Mouse (Mus musculus): Measurements from ENCODE around the gene 2200002D01Rik.

The 2200002D01Rik gene

GRCm38 (mm10) chr7:29248261-29248841 lies at the start of gene 2200002D01Rik:
2200002D01Rik (minus strand) TSS chr7:29248466.
- no peak for DNase-seq (ENCODE audit: low read depth, low spot score)

DNA sequence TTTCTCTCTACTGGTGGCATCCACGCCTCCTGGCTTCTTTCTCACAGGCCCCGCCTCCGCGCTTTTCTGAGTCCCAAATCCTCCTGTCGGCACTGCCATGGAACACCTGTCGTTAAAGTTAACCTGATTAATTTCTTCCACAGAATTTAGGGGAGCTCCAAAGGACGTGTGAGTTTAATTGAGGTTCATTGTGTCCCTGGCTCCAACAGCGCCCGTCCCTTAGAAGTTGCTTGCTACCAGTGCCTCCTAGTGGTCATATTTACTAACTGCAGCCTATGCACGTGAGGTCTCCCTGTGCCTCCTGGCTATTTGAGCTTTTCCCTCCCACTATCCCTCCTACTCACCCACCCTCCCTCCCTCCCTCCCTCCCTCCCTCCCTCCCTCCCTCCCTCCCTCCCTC lies 48.7 kb upstream of the 2200002D01Rik start:
- DNase-seq (ENCODE audit: low read depth, low spot score), result no peak

DNA sequence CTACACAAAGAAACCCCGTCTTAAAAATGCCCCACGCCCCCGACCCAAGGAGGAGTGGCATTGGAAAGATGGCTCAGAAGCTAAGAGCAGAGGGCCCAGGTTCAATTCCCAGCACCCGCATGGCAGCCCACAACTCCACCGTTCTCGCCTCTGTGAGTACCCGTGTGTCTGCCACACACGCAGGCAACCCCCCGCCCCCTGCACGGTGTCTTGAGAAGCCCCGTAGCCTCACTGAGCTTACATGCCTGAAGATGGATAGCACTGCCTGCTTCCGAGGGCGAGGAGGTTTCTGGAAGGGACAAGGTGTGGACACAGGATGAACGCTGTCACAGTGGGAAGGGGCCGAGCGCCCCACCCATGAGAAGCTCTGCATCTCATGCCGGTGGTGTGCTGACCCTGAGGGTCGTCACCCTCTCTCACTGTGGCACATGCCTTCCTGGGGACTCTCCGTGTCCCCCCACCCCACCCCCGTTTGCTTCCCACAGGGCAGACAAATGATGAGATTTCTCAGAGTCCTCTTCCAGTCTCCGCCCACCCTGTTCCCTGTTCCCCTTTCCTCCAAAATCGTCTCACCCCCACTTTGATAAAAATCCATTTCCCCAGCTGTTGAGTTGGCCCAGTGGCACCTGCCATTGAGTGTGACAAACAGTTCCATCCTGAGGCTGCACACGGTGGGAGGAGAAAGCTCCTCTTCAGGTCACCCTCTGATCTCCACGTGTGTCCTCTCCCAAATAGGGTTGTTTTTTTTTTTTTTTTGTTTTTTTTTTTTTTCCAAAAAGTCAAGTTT lies 47.8 kb upstream of the 2200002D01Rik start:
- no peak for DNase-seq (ENCODE audit: low read depth, low spot score)

DNA sequence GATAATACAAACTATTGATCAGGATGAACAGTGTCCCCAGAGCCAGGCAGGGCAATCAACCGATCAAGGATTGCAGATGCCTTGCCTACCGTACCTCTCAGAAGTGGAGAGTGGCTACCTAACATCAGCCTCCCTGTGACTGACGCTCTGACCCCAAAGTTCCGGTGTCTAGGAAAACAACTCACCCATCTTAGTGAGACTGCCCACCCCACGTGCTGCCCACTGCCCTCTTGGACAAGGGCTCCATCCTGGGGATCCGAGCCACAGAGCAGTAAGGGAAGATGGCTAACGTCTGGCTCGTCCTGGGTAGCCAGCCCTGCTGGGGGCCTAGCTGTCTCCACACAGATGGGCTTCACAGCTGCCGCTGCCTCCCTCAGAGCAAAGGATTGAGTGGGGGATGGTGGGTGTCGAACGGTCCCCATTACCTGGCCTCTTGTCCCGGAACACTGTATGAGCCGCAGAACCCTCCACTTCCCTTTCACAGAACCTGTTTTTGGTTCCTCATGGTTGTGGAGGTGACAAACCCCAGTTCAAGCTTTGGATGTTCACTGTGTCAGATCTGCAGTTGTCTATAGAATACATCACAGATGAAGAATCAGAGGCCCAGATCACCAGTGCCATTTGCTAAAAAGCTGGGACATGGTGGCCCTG lies 46.0 kb upstream of the 2200002D01Rik start:
- DNase-seq (ENCODE audit: low read depth, low spot score), result no peak

DNA sequence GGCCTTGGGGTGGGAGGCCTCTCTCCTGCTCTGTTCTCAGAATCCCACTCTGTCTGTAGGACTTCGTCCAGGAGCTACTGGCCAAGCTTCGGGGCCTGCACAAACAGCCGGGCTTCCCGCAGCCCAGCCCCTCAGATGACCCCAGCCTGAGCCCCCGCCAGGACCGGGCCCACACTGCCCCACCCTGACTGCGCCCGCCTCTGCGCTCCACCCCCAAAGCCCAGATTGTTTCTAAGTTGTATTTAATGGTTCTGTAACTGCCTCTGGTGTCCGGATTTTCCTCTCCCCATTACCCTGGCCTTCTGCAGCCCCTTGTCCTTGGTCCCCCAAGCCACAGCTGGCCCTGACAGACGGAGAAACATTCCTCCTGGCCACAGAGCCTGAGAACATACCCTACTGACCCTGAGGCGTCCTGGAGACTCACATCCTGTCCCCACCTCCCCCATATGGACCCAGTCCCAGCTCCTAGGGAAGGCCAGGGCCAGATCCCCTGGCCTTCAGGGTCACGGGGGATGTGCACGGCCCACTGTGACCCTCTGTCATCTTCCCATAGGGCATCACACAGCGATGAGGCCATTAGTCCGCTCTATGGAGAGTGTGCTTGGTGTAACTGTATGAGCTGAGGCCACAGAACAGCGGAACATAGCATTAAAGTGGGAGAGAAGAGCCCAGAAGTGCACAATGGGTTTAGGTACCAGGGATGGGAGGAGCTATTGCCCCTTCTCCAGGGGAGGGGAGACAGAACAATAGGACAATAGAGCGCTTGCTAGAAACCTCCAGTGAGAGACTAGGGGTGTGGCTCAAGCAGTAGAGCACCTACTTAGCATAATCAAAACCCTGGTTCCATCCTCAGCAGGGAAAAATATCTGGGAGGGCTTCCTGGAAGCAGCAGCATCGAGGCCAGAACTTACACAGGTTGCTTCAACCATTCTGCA lies 45.1 kb upstream of the 2200002D01Rik start:
- DNase-seq (ENCODE audit: low read depth, low spot score), result no peak

DNA sequence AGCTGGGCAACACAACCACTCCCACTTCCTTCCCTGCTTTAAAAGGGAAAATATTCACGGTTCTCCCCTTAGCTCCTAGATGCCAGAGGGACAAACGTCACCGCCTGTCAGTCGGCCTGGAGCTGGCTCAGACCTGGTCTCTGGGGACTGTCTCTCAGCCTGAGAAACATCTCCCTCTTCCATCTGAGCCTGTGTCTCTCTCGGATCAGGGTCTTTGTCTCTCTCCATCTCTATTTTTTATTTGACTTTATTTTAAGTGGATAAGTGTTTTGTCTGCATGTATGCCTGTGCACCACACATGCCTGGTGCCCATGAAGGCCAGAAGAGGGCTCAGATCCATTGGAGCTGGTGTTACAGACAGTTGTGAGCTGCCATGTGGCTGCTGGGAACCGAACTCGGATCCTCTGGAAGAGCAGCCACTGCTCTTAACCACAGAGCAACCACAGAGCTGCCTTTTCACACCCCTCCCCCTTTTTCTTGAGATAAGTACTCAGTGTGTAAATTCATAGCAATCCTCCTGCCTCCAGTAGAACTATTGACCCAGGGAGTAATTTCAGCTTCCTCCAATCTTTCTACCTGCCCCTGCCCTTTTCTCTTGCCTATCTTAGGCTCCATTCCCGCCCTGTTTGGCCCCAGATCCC lies 44.3 kb upstream of the 2200002D01Rik start:
- no peak for DNase-seq (ENCODE audit: low read depth, low spot score)

DNA sequence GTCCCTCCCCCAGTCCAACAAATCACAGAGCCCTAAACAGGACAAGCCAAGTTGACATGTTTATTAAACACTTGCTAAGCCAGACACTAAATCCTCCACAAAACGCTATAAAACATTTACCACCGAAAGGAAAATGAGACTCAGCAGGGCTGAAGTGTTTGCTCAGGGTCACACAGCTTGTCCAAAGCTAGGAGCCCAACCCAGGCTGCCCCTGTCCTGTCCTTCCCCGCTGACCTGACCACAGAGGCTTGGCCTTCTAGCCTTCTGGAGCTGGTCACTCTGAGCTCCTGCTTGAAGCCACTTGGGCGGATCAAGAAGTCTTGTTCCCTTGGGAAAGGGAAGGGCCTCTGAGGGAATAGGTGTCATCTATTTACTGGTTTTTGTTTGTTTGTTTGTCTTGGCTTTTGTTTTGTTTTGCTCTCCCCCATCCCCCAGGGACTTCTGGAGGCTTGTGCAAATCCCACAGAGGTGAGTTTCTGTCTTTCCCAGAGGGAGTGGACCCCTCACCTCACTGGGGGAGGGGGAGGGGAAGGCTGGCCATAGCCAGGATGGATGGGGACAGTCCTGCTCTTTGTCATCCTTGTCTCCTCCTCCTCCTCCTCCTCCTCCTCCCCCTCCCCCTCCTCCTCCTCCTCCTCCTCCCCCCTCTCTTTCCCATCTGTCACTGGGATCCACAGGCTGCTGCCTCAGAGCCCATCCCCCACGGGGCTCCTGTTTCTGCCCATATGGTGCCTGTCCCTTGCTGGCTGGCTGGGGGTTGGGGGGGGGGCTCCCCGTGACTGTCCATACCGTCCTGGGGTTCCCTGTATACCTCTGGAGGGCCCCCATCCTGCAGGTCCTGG lies 43.6 kb upstream of the 2200002D01Rik start:
- DNase-seq (ENCODE audit: low read depth, low spot score), result no peak

GRCm38 (mm10) chr7:29290691-29291485 lies 42.6 kb upstream of the 2200002D01Rik start:
- DNase-seq (ENCODE audit: low read depth, low spot score), result no peak

- DNase-seq (ENCODE audit: low read depth, low spot score), result no peak
These were observed 41.6 kb upstream of the 2200002D01Rik start for GRCm38 (mm10) chr7:29289856-29290255.

DNA sequence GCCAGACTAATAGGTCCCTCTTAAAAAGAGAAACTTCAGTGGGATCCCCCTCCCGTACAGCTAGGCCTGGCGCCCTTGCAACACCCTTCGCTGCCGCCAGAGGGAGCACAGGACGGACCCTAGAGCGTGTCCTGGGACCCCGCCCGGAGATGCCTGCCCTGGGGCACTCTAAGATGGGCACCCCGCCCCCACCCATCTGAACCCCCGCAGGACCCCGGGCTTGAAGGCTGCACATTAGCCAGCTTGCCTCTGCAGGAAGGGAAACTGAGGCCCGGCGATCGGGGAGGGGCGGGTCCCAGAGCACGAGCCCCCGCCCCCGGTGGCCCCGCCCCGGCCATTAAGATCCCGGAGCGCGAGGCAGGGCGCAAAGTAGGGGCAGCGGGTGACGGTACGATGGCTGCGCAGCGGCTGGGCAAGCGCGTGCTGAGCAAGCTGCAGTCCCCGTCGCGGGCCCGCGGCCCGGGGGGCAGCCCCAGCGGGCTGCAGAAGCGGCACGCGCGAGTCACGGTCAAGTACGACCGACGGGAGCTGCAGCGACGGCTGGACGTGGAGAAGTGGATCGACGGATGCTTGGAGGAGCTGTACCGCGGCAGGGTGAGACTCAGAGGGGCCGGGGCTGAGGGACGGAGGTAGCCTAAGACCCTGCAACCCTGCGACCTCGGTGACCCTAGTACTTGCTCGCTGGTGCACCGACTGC lies 40.8 kb upstream of the 2200002D01Rik start, which contains the start of gene Ppp1r14a:
Gene Ppp1r14a (plus strand): TSS at position 367 of the 697 bp plus-strand sequence.
- no peak for DNase-seq (ENCODE audit: low read depth, low spot score)

- no peak for DNase-seq (ENCODE audit: low read depth, low spot score)
These were observed 39.8 kb upstream of the 2200002D01Rik start for GRCm38 (mm10) chr7:29288079-29288478.

DNA sequence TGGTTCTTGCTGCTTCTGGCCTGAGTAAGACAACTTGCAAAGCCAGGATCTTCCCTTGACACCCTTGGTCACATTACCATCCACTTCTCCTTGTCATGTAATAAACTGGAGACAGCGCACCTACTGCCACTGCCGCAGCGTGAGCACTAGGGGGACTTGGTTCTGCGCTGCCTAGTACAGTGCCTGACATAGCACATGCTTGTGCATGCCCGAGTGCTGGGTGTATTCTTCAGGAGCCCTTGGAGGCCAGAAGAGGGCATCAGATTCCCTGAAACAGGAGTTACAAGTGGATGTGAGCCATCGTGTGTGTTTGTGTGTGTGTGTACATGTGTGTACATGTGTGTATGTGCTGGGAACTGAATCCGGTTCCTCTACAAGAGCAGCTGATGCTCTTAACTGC lies 39.2 kb upstream of the 2200002D01Rik start:
- no peak for DNase-seq (ENCODE audit: low read depth, low spot score)

DNA sequence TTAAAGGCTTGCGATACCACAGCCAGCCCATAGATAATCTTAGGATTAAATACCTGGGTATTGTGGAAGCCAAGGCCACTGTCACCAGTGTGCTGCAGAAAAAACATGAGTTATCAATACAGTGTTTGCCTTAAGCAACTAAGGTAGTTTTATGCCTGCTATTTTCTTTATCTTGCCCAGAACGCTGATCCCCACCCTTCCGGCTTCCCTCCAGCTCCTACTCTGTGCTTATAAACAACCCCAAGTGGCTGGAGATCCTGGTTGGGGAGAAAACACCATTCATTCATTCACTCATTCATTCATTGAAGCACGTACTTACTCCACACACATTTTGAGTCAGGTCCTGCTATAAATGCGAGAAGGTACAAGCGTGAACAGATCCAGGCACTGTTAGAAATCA lies 36.3 kb upstream of the 2200002D01Rik start:
- DNase-seq (ENCODE audit: low read depth, low spot score), result no peak

GRCm38 (mm10) chr7:29283876-29284275 lies 35.6 kb upstream of the 2200002D01Rik start:
- DNase-seq (ENCODE audit: low read depth, low spot score), result no peak

- no peak for DNase-seq (ENCODE audit: low read depth, low spot score)
These were observed 33.8 kb upstream of the 2200002D01Rik start for GRCm38 (mm10) chr7:29282074-29282554.

DNA sequence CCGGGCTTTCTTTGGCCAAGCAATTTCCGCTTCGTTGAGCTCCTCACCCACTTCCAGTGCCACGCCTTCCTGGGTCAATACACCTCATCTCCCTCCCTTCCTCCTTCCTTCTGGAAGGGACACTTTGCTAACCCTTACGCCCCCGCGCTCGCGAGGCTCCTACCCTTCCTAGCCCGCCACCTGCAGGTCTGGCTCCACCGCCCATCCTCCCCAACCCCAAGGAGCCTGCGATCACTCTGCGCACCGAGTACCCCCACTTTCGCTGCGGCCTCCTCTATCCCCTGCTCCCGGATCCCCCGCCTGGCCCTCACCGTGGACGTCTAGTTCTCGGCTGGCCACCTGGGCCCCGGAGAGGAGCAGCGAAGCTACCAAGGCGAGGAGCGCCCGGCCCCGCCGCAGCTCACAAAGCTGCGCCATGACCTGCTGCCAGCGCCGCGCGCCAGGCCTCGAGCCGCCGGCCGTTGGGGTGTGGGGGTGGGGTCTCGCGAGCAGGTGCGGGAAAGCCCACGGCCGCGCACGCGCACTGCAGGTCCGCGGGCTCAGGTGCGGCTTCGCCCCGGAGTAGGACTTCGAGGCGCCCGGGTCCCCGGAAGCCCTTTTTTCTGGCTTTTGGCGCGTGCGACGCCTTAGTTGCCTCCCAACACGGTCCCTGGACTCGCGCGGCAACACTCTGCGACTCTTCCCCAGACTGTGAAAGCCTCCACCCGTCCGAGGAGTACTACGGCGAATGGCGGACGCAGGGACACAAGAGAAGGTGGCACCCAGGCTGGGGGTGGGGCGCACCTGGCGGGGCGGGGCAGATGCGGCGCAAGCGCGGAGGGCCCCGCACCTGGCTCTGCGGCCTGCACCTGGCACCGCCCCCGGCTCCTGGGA lies 33.2 kb upstream of the 2200002D01Rik start, which contains the start of gene Spint2:
Gene Spint2 (minus strand): TSS at position 712 of the 873 bp plus-strand sequence.
- peak; percentile 75 for DNase-seq (ENCODE audit: low read depth, low spot score)

GRCm38 (mm10) chr7:29280801-29281200 lies 32.5 kb upstream of the 2200002D01Rik start:
- DNase-seq (ENCODE audit: low read depth, low spot score), result no peak

Data from WW6 (cell line).